Mouse (Mus musculus) lung, embryonic 15.5 days (tissue): ENCODE results near the gene Rims4. TPM values are rescaled to one million over a fixed set of nuclear protein-coding genes. Genes with fewer than 3 reads are reported as not detected.

Experiments used
- ATAC-seq: fragments of 200-750 bp; cut with Nextera tagmentation; 2 replicates; pipeline ENCODE4 v1.8.0; 2017; ENCODE audit warnings: moderate number of reproducible peaks, borderline replicate concordance; ENCODE audit not compliant: low FRiP score, low TSS enrichment; ENCODE audit errors: extremely low read depth
- H3K27ac ChIP-seq: fragments of 300-500 bp; sonication (generic); 2 replicates; pipeline ENCODE4 v1.5.1; 2015; ENCODE audit warnings: moderate library complexity, mild to moderate bottlenecking, inconsistent platforms
- H3K27me3 ChIP-seq: fragments of 300-500 bp; sonication (generic); 2 replicates; pipeline ENCODE4 v1.6.1; 2015; ENCODE audit warnings: inconsistent platforms
- H3K36me3 ChIP-seq: fragments of 300-500 bp; sonication (generic); 2 replicates; pipeline ENCODE4 v1.6.1; 2015; ENCODE audit warnings: inconsistent platforms
- H3K4me1 ChIP-seq: fragments of 300-500 bp; sonication (generic); 2 replicates; pipeline ENCODE4 v1.6.1; 2015; ENCODE audit warnings: inconsistent platforms
- H3K4me2 ChIP-seq: fragments of 300-500 bp; sonication (generic); 2 replicates; pipeline ENCODE4 v1.6.1; 2015; ENCODE audit warnings: inconsistent platforms, mild to moderate bottlenecking, moderate library complexity
- H3K4me3 ChIP-seq: fragments of 300-500 bp; sonication (generic); 2 replicates; pipeline ENCODE4 v1.5.1; 2015; ENCODE audit warnings: mild to moderate bottlenecking, inconsistent platforms
- H3K9ac ChIP-seq: fragments of 300-500 bp; sonication (generic); 2 replicates; pipeline ENCODE4 v1.6.1; 2015; ENCODE audit warnings: inconsistent platforms
- H3K9me3 ChIP-seq: fragments of 300-500 bp; sonication (generic); 2 replicates; pipeline ENCODE4 v1.6.1; 2016; ENCODE audit warnings: inconsistent platforms
- WGBS: fragments of 180-500 bp; shearing (Covaris S2); methylation state at CpG from one replicate; pipeline ENCODE4 v1.1.7; 2015; 5-methylcytosine and 5-hydroxymethylcytosine counted together
- polyA plus RNA-seq: library from polyadenylated mRNA; unstranded; fragments of >200 nt; fragmentation: Nextera tagmentation; extraction: Ambion mirVana; gene quantifications from 2 replicates; pipeline ENCODE4 v1.2.1, GENCODE M21; 2015

The Rims4 gene
- polyA plus RNA-seq, 1 experiment from 2014 or later, result 0.19 TPM

- Histone ChIP-seq H3K27ac (no peak overlapping the region), H3K9me3 (no peaks in the 10 kb centered on the region), H3K36me3 (no peaks in the 10 kb centered on the region), H3K4me2 (no peak overlapping the region), H3K4me1 (0 out of 2 replicates have a peak, but pooled peaks cover 12% of the 10 kb centered on the region), H3K27me3 (peaks cover 71% of the 10 kb centered on the region), H3K9ac (no peak overlapping the region), H3K4me3 (no peak overlapping the region)
- ATAC-seq, result peak; percentile 55; the same call in 1 of the 2 replicates
- WGBS, result 74% methylated on average over 6 of the region's 6 CpGs
Measured at GRCm38 (mm10) chr2:163857233-163857632, 61.2 kb downstream of the Rims4 start.

- H3K27ac ChIP-seq, result no peak within 1 kb of the TSS
- peak within 1 kb of the TSS; percentile 34 for H3K4me2 ChIP-seq
- H3K36me3 ChIP-seq, result no peaks in the 10 kb centered on the region
- H3K27me3 ChIP-seq, result peaks cover 88% of the 10 kb centered on the region
- no peak for ATAC-seq
- H3K9me3 ChIP-seq, result no peaks in the 10 kb centered on the region
- H3K4me1 ChIP-seq, result 0 out of 2 replicates have a peak, but pooled peaks cover 9% of the 10 kb centered on the region
- peak within 1 kb of the TSS; percentile 20 for H3K4me3 ChIP-seq
- WGBS, result under 1% methylated on average over 38 of the region's 38 CpGs
- H3K9ac ChIP-seq, result no peak within 1 kb of the TSS
Measured at GRCm38 (mm10) chr2:163853461-163853901, 65.0 kb downstream of the Rims4 start, which contains the start of gene Kcnk15. Gene Kcnk15, plus strand, starts transcription at chr2:163853651.

- no peak overlapping the region for H3K27ac ChIP-seq
- 48% methylated on average over 4 of the region's 4 CpGs for WGBS
- H3K4me2 ChIP-seq, result no peak overlapping the region
- H3K4me1 ChIP-seq, result no peaks in the 10 kb centered on the region
- ATAC-seq, result no peak
- no peaks in the 10 kb centered on the region for H3K9me3 ChIP-seq
- H3K9ac ChIP-seq, result no peak overlapping the region
- no peaks in the 10 kb centered on the region for H3K36me3 ChIP-seq
- H3K27me3 ChIP-seq, result no peaks in the 10 kb centered on the region
- no peak overlapping the region for H3K4me3 ChIP-seq
Measured at GRCm38 (mm10) chr2:163842043-163842442, 76.4 kb downstream of the Rims4 start.

- no peaks in the 10 kb centered on the region for H3K4me1 ChIP-seq
- ATAC-seq, result no peak
- H3K4me3 ChIP-seq, result no peak overlapping the region
- no peak overlapping the region for H3K4me2 ChIP-seq
- no peaks in the 10 kb centered on the region for H3K9me3 ChIP-seq
- H3K27ac ChIP-seq, result no peak overlapping the region
- 45% methylated on average over 6 of the region's 6 CpGs for WGBS
- no peak overlapping the region for H3K9ac ChIP-seq
- no peaks in the 10 kb centered on the region for H3K36me3 ChIP-seq
- H3K27me3 ChIP-seq, result no peaks in the 10 kb centered on the region
Measured at GRCm38 (mm10) chr2:163839519-163839918, 79.0 kb downstream of the Rims4 start.

- Histone ChIP-seq H3K36me3 (no peaks in the 10 kb centered on the region), H3K27me3 (no peaks in the 10 kb centered on the region), H3K9me3 (no peaks in the 10 kb centered on the region), H3K27ac (no peak overlapping the region), H3K4me3 (no peak overlapping the region), H3K4me1 (no peaks in the 10 kb centered on the region), H3K4me2 (no peak overlapping the region), H3K9ac (no peak overlapping the region)
- ATAC-seq, result peak; percentile 59; the same call in 1 of the 2 replicates
- 20% methylated on average over 9 of the region's 9 CpGs for WGBS
Measured at GRCm38 (mm10) chr2:163838043-163838442, 80.4 kb downstream of the Rims4 start.

- WGBS, result 48% methylated on average over 1 of the region's 1 CpGs
- Histone ChIP-seq H3K36me3 (no peaks in the 10 kb centered on the region), H3K4me2 (no peak overlapping the region), H3K27ac (no peak overlapping the region), H3K4me1 (no peaks in the 10 kb centered on the region), H3K9ac (no peak overlapping the region), H3K4me3 (no peak overlapping the region), H3K9me3 (no peaks in the 10 kb centered on the region), H3K27me3 (no peaks in the 10 kb centered on the region)
- no peak for ATAC-seq
Measured at GRCm38 (mm10) chr2:163831163-163831562, 87.3 kb downstream of the Rims4 start.

GRCm38 (mm10) chr2:163826494-163826893, 92.0 kb downstream of the Rims4 start:
- Histone ChIP-seq H3K27ac (no peak overlapping the region), H3K9me3 (no peaks in the 10 kb centered on the region), H3K27me3 (no peaks in the 10 kb centered on the region), H3K4me2 (no peak overlapping the region), H3K36me3 (no peaks in the 10 kb centered on the region), H3K4me1 (peaks cover 8% of the 10 kb centered on the region), H3K4me3 (no peak overlapping the region), H3K9ac (no peak overlapping the region)
- no peak for ATAC-seq
- 32% methylated on average over 5 of the region's 5 CpGs for WGBS

GRCm38 (mm10) chr2:163825861-163826260, 92.6 kb downstream of the Rims4 start:
- H3K36me3 ChIP-seq, result no peaks in the 10 kb centered on the region
- H3K27me3 ChIP-seq, result no peaks in the 10 kb centered on the region
- peaks cover 8% of the 10 kb centered on the region for H3K4me1 ChIP-seq
- H3K4me3 ChIP-seq, result no peak overlapping the region
- H3K9me3 ChIP-seq, result no peaks in the 10 kb centered on the region
- H3K4me2 ChIP-seq, result no peak overlapping the region
- WGBS, result 90% methylated on average over 1 of the region's 1 CpGs
- H3K9ac ChIP-seq, result no peak overlapping the region
- H3K27ac ChIP-seq, result no peak overlapping the region
- ATAC-seq, result no peak

GRCm38 (mm10) chr2:163823771-163824170, 94.7 kb downstream of the Rims4 start:
- Histone ChIP-seq H3K27me3 (no peaks in the 10 kb centered on the region), H3K4me2 (peak overlapping the region; percentile 49), H3K9ac (no peak overlapping the region), H3K4me1 (peaks cover 8% of the 10 kb centered on the region), H3K4me3 (peak overlapping the region; percentile 14; the same call in 1 of the 2 replicates), H3K27ac (no peak overlapping the region), H3K36me3 (no peaks in the 10 kb centered on the region), H3K9me3 (no peaks in the 10 kb centered on the region)
- peak; percentile 82; the same call in 1 of the 2 replicates for ATAC-seq
- 21% methylated on average over 11 of the region's 11 CpGs for WGBS

GRCm38 (mm10) chr2:163823248-163823647, 95.2 kb downstream of the Rims4 start:
- Histone ChIP-seq H3K4me1 (peaks cover 8% of the 10 kb centered on the region), H3K27ac (no peak overlapping the region), H3K36me3 (no peaks in the 10 kb centered on the region), H3K4me2 (peak overlapping the region; percentile 49), H3K9ac (no peak overlapping the region), H3K27me3 (no peaks in the 10 kb centered on the region), H3K4me3 (no peak overlapping the region), H3K9me3 (no peaks in the 10 kb centered on the region)
- 6% methylated on average over 4 of the region's 4 CpGs for WGBS
- ATAC-seq, result peak; percentile 50; the same call in 1 of the 2 replicates

GRCm38 (mm10) chr2:163820607-163821006, 97.9 kb downstream of the Rims4 start, which contains the start of gene Ccn5:
Gene Ccn5, plus strand, starts transcription at chr2:163820861.
- peaks cover 8% of the 10 kb centered on the region for H3K4me1 ChIP-seq
- H3K27me3 ChIP-seq, result no peaks in the 10 kb centered on the region
- no peak within 1 kb of the TSS for H3K4me3 ChIP-seq
- no peaks in the 10 kb centered on the region for H3K36me3 ChIP-seq
- no peak within 1 kb of the TSS for H3K4me2 ChIP-seq
- no peaks in the 10 kb centered on the region for H3K9me3 ChIP-seq
- 44% methylated on average over 4 of the region's 4 CpGs for WGBS
- ATAC-seq, result no peak
- H3K27ac ChIP-seq, result no peak within 1 kb of the TSS
- H3K9ac ChIP-seq, result no peak within 1 kb of the TSS

- Histone ChIP-seq H3K36me3 (no peaks in the 10 kb centered on the region), H3K9me3 (no peaks in the 10 kb centered on the region), H3K4me2 (no peak overlapping the region), H3K4me3 (no peak overlapping the region), H3K27ac (no peak overlapping the region), H3K27me3 (no peaks in the 10 kb centered on the region), H3K9ac (no peak overlapping the region), H3K4me1 (0 out of 2 replicates have a peak, but pooled peaks cover under 1% of the 10 kb centered on the region)
- no peak for ATAC-seq
- WGBS, result 76% methylated on average over 9 of the region's 9 CpGs
Measured at GRCm38 (mm10) chr2:163814739-163815465, 103.6 kb downstream of the Rims4 start.
